Mouse (Mus musculus) G1E (cell line): Measurements from ENCODE around the gene Rdh5.

Experiments
- CTCF ChIP-seq: IDR thresholded peaks from 2 replicates; pipeline ENCODE4 v1.5.1; 2012; ENCODE audit warnings: low read depth, low read length, inconsistent platforms, mixed read lengths
- GATA1 ChIP-seq: IDR thresholded peaks from 2 replicates; pipeline ENCODE4 v1.6.1; 2012; ENCODE audit warnings: borderline replicate concordance, low read length, inconsistent platforms, mixed read lengths
- GATA2 ChIP-seq: IDR thresholded peaks from 2 replicates; pipeline ENCODE4 v1.6.1; 2012; ENCODE audit warnings: low read depth, low read length, inconsistent platforms, borderline replicate concordance
- POLR2AphosphoS5 ChIP-seq: IDR thresholded peaks from 2 replicates; pipeline ENCODE4 v1.6.1; 2012; ENCODE audit warnings: low read depth, low read length, inconsistent platforms; ENCODE audit not compliant: insufficient replicate concordance
- TAL1 ChIP-seq: conservative IDR thresholded peaks from 2 replicates; pipeline ENCODE4 v1.6.1; 2012; ENCODE audit warnings: low read depth, low read length, inconsistent platforms, mixed read lengths

DNA sequence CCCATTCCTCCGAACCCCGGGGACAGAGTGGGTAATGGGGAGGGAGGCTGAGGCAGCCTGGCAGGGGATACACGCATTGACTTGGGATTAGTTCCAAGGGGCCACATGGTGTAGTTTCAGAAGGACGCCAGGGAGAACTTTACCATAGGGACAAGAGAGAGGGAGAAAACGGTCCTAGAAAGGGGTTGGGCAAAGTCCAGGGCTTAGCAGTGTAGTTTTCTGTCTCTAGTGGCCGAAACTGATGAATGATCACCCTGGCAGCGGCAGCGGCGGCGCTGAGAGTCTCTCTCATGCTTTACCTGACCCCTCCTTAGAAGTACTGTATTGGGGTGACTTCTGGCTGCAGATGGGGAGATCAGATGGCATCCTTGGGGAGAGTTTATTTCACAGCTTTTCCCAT is 35.7 kb upstream of the Rdh5 start:
- no peak for TF ChIP-seq GATA2
- TF ChIP-seq CTCF, result no peak
- TF ChIP-seq TAL1, result no peak
- TF ChIP-seq POLR2AphosphoS5, result no peak
- TF ChIP-seq GATA1, result no peak
